Mouse (Mus musculus) stomach, postnatal 0 days (tissue): ENCODE measurements around the gene Lrrc45.

Experiments
- CTCF ChIP-seq: IDR thresholded peaks from 2 replicates; pipeline ENCODE4 v1.5.1; 2016; ENCODE audit warnings: antibody characterized with exemption, low read depth, mild to moderate bottlenecking, moderate library complexity
- EP300 ChIP-seq: optimal IDR thresholded peaks from 2 replicates; pipeline ENCODE3; 2016; ENCODE audit warnings: antibody characterized with exemption

GRCm38 (mm10) chr11:120721124-120722066, 7.7 kb downstream of the Lrrc45 start, which contains the start of gene Rac3:
- TF ChIP-seq CTCF (no peak), EP300 (no peak)
